Mouse (Mus musculus) myocyte (in vitro differentiated cells): Measurements from ENCODE around the gene 4931429L15Rik.

Source experiments
- E2F4 ChIP-seq: IDR thresholded peaks from one replicate; pipeline ENCODE4 v1.6.1; 2011; ENCODE audit warnings: mild to moderate bottlenecking, control low read depth, moderate library complexity; ENCODE audit not compliant: insufficient read depth
- MYOD1 ChIP-seq, 3 experiments: IDR thresholded peaks; one replicate each; pipeline ENCODE4 v1.6.1; 2011; ENCODE audit warnings: control low read depth in 2 of 3, low read depth in 2 of 3, mild to moderate bottlenecking in 2 of 3, moderate library complexity in 1 of 3; ENCODE audit not compliant: insufficient read length in 2 of 3, control insufficient read depth in 1 of 3
- POLR2A ChIP-seq: IDR thresholded peaks from one replicate; pipeline ENCODE4 v1.6.1; 2011; ENCODE audit warnings: low read depth, mild to moderate bottlenecking, control low read depth, moderate library complexity; ENCODE audit not compliant: insufficient read length
- POLR2AphosphoS2 ChIP-seq: IDR thresholded peaks from one replicate; pipeline ENCODE4 v1.6.1; 2011; ENCODE audit warnings: low read depth, control low read depth; ENCODE audit not compliant: insufficient read length
- TCF12 ChIP-seq: IDR thresholded peaks from one replicate; pipeline ENCODE4 v1.6.1; 2011; ENCODE audit warnings: mild to moderate bottlenecking, control low read depth; ENCODE audit not compliant: poor library complexity, insufficient read depth, severe bottlenecking
- USF1 ChIP-seq: IDR thresholded peaks from one replicate; pipeline ENCODE4 v1.6.1; 2011; ENCODE audit warnings: low read depth, mild to moderate bottlenecking, control low read depth, moderate library complexity

DNA sequence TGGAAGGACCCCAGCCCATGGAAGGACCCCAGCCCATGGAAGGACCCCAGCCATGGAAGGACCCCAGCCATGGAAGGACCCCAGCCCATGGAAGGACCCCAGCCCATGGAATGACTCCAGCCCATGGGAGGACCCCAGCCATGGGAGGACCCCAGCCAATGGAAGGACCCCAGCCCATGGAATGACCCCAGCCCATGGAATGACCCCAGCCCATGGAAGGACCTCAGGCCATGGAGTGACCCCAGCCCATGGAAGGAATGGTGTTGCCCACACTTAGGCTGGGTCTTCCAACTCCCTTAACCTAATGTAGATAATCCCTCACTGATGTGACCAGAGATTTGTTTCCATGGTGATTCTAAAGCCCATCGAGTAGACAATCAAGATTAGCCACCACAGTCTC is 11.5 kb upstream of the 4931429L15Rik start:
- TF ChIP-seq POLR2A (no peak), USF1 (no peak), MYOD1 (IDR thresholded peaks at IDR 0.05; ENCODE audit: control insufficient read depth in 1 of 3, insufficient read length in 2 of 3, low read depth in 2 of 3) (no peak), E2F4 (no peak), POLR2AphosphoS2 (no peak), TCF12 (no peak)
